Mouse (Mus musculus): ENCODE results near the gene Bicd2.

- TF ChIP-seq POLR2A (IDR thresholded peaks at IDR 0.05; ENCODE audit: low read depth, low read length) (no peak), CTCF (IDR thresholded peaks at IDR 0.05; ENCODE audit: extremely low read depth, insufficient read depth, insufficient read length, insufficient replicate concordance) (no peak)
Observed at GRCm38 (mm10) chr13:49371428-49371899, 30.1 kb downstream of the Bicd2 start.
